Comparison of ENCODE assay signal across 20 mouse cellular contexts in genomic region chr3:154141346-154141745, GRCm38 (mm10).
"Had no signal": no experiment of that assay in that cellular context is flagged by ENCODE, and none has a peak within 500 bp of the region (broad histone marks: within the 10 kb centered on the region; RNA-seq: fewer than 3 reads in every experiment).

No protein-coding gene starts in this region.

- H3K4me1 ChIP-seq: liver, embryonic 13.5 days; neural tube, embryonic 12.5 days; neural tube, embryonic 15.5 days had no signal

- H3K27me3 ChIP-seq: liver, embryonic 13.5 days; neural tube, embryonic 12.5 days; neural tube, embryonic 15.5 days had no signal

- H3K36me3 ChIP-seq: liver, embryonic 13.5 days; midbrain, embryonic 10.5 days; neural tube, embryonic 12.5 days; neural tube, embryonic 15.5 days had no signal

- H3K27ac ChIP-seq: left cerebral cortex, adult 2 months; liver, embryonic 13.5 days; macrophage; midbrain, embryonic 10.5 days; neural tube, embryonic 12.5 days; neural tube, embryonic 15.5 days; stomach, postnatal 0 days had no signal

- DNase-seq: kidney, adult 9 months; kidney, postnatal 14 days; kidney, postnatal 4 days; layer of hippocampus, adult 9-11 months; layer of hippocampus, postnatal 36 days; liver, embryonic 13.5 days; lung, embryonic 14.5 days; midbrain, embryonic 14.5 days; right cerebral cortex, adult 18-20 months; right cerebral cortex, postnatal 14 days; right cerebral cortex, postnatal 4 days; thymus, adult 2 months; thymus, postnatal 25 days had no signal

- H3K4me2 ChIP-seq: liver, embryonic 13.5 days; lung, embryonic 14.5 days; neural tube, embryonic 12.5 days; neural tube, embryonic 15.5 days had no signal

- H3K9ac ChIP-seq: liver, embryonic 13.5 days; lung, embryonic 14.5 days; neural tube, embryonic 12.5 days; neural tube, embryonic 15.5 days had no signal

- H3K4me3 ChIP-seq: left cerebral cortex, adult 2 months; liver, embryonic 13.5 days; midbrain, embryonic 10.5 days; neural tube, embryonic 12.5 days; neural tube, embryonic 15.5 days had no signal

- H3K9me3 ChIP-seq: liver, embryonic 13.5 days; midbrain, embryonic 10.5 days; neural tube, embryonic 12.5 days; neural tube, embryonic 15.5 days had no signal

- ATAC-seq: lung, postnatal 0 days had no signal
